Comparison of ENCODE assay signal across 18 mouse cellular contexts in the genomic region with DNA sequence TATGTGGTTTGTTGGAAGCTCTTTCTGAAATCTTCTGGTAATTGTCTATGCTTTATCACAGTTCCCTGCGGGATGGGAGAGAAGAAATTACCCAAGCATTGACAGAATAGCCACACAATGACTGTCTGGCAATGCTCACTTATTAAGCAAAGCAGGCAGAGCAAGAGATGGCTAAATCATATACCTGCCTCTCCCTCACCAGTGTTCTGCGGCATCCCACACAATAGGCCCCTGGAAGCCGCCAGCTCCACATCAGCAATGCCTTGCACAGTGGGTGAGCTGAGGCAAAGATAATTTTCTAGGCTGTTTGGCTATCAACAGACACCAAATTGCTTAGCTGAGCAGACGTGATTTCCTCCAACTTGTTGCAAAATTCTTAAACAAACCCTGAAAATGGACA.
DNase-seq lines count a peak whose midpoint lies in the region; ATAC-seq and TF ChIP-seq lines count a peak whose summit lies in the region.
"Had no signal": no experiment of that assay in that cellular context is flagged by ENCODE, and none has a peak within 500 bp of the region (broad histone marks: within the 10 kb centered on the region; RNA-seq: fewer than 3 reads in every experiment).

No protein-coding gene starts in this region.

- no peaks in the 10 kb centered on the region for H3K36me3 ChIP-seq in hindbrain, embryonic 12.5 days
- H3K36me3 ChIP-seq in hindbrain, embryonic 10.5 days = no peaks in the 10 kb centered on the region
- H3K36me3 ChIP-seq in embryonic facial prominence, embryonic 14.5 days (ENCODE audit: control insufficient read depth, insufficient read depth, low read length) = no peaks in the 10 kb centered on the region
- H3K36me3 ChIP-seq in midbrain, postnatal 0 days (ENCODE audit: insufficient read depth, low read length) = no peaks in the 10 kb centered on the region
- H3K36me3 ChIP-seq: liver, embryonic 12.5 days had no signal

- H3K9ac ChIP-seq in hindbrain, embryonic 12.5 days = no peak overlapping the region
- H3K9ac ChIP-seq in embryonic facial prominence, embryonic 14.5 days (ENCODE audit: low read depth, low read length) = no peak overlapping the region
- H3K9ac ChIP-seq in midbrain, postnatal 0 days (replicated peaks; ENCODE audit: low read length, poor library complexity, severe bottlenecking) = no peak overlapping the region
- H3K9ac ChIP-seq: liver, embryonic 12.5 days had no signal

- DNase-seq in hindbrain, embryonic 10.5 days (ENCODE audit: low spot score) = no peak
- peak; percentile 51 for DNase-seq in brain, adult 2 months (ENCODE audit: low read depth, low spot score)
- peak; percentile 13 for DNase-seq in embryonic facial prominence, embryonic 14.5 days (ENCODE audit: low spot score)
- no peak for DNase-seq in midbrain, postnatal 0 days (ENCODE audit: low spot score)
- DNase-seq in left cerebral cortex, postnatal 36 days (ENCODE audit: low spot score in 2 of 2) = no peak
- DNase-seq in heart, adult 8-10 months (ENCODE audit: low spot score) = no peak
- DNase-seq: adrenal gland, adult 2 months; cerebellum, adult 11 months; cerebellum, postnatal 25 days; kidney, adult 11 months; right cerebral cortex, postnatal 25 days; thymus, postnatal 14 days had no signal

- 28% methylated on average over 4 of the region's 4 CpGs for WGBS in hindbrain, embryonic 12.5 days
- 46% methylated on average over 4 of the region's 4 CpGs for WGBS in hindbrain, embryonic 10.5 days
- WGBS in embryonic facial prominence, embryonic 14.5 days = 43% methylated on average over 4 of the region's 4 CpGs
- 35% methylated on average over 4 of the region's 4 CpGs for WGBS in midbrain, postnatal 0 days

- H3K4me3 ChIP-seq in hindbrain, embryonic 12.5 days = no peak overlapping the region
- H3K4me3 ChIP-seq in hindbrain, embryonic 10.5 days = no peak overlapping the region
- H3K4me3 ChIP-seq in embryonic facial prominence, embryonic 14.5 days (ENCODE audit: low read depth, low read length) = no peak overlapping the region
- H3K4me3 ChIP-seq in midbrain, postnatal 0 days (ENCODE audit: low read depth, low read length) = no peak overlapping the region
- H3K4me3 ChIP-seq: left cerebral cortex, adult 2 months; liver, embryonic 12.5 days; megakaryocyte, embryonic 14.5 days had no signal

- peaks cover 46% of the 10 kb centered on the region for H3K4me1 ChIP-seq in hindbrain, embryonic 12.5 days
- peaks cover 35% of the 10 kb centered on the region for H3K4me1 ChIP-seq in hindbrain, embryonic 10.5 days (replicated peaks)
- peaks cover 27% of the 10 kb centered on the region for H3K4me1 ChIP-seq in embryonic facial prominence, embryonic 14.5 days (ENCODE audit: control insufficient read depth, insufficient read depth, low read length)
- peaks cover 43% of the 10 kb centered on the region for H3K4me1 ChIP-seq in midbrain, postnatal 0 days (ENCODE audit: insufficient read depth, low read length)
- H3K4me1 ChIP-seq: liver, embryonic 12.5 days; megakaryocyte, embryonic 14.5 days had no signal

- no peak for TF ChIP-seq CTCF in midbrain, postnatal 0 days (IDR thresholded peaks at IDR 0.05)

- intact Hi-C loops in left cerebral cortex, postnatal 36 days (cut with DNase I) = no loop called here

- no peaks in the 10 kb centered on the region for H3K9me3 ChIP-seq in hindbrain, embryonic 12.5 days (replicated peaks)
- no peaks in the 10 kb centered on the region for H3K9me3 ChIP-seq in hindbrain, embryonic 10.5 days
- no peaks in the 10 kb centered on the region for H3K9me3 ChIP-seq in embryonic facial prominence, embryonic 14.5 days (ENCODE audit: control insufficient read depth, low read length)
- no peaks in the 10 kb centered on the region for H3K9me3 ChIP-seq in midbrain, postnatal 0 days (ENCODE audit: low read length)
- H3K9me3 ChIP-seq: liver, embryonic 12.5 days; megakaryocyte, embryonic 14.5 days had no signal

- no peak for ATAC-seq in hindbrain, embryonic 12.5 days (ENCODE audit: low FRiP score)
- no peak for ATAC-seq in embryonic facial prominence, embryonic 14.5 days (ENCODE audit: low read depth)
- no peak for ATAC-seq in midbrain, postnatal 0 days (ENCODE audit: low FRiP score)
- ATAC-seq: liver, embryonic 12.5 days; lung, postnatal 0 days had no signal

- H3K27me3 ChIP-seq in hindbrain, embryonic 12.5 days = no peaks in the 10 kb centered on the region
- no peaks in the 10 kb centered on the region for H3K27me3 ChIP-seq in hindbrain, embryonic 10.5 days (ENCODE audit: insufficient read depth, poor library complexity, severe bottlenecking)
- H3K27me3 ChIP-seq in embryonic facial prominence, embryonic 14.5 days (replicated peaks; ENCODE audit: control insufficient read depth, insufficient read depth, low read length) = no peaks in the 10 kb centered on the region
- H3K27me3 ChIP-seq in midbrain, postnatal 0 days (ENCODE audit: insufficient read depth, low read length) = no peaks in the 10 kb centered on the region
- H3K27me3 ChIP-seq: liver, embryonic 12.5 days; megakaryocyte, embryonic 14.5 days had no signal

- H3K27ac ChIP-seq in hindbrain, embryonic 12.5 days = 0 out of 2 replicates have a peak overlapping the region, but pooled peaks have one; percentile 35
- H3K27ac ChIP-seq in hindbrain, embryonic 10.5 days = no peak overlapping the region
- 0 out of 2 replicates have a peak overlapping the region, but pooled peaks have one; percentile 5 for H3K27ac ChIP-seq in embryonic facial prominence, embryonic 14.5 days (replicated peaks; ENCODE audit: low read depth, low read length)
- H3K27ac ChIP-seq in midbrain, postnatal 0 days (ENCODE audit: low read depth, low read length) = peak overlapping the region; percentile 0; the same call in 1 of the 2 replicates
- H3K27ac ChIP-seq: kidney, postnatal 0 days; left cerebral cortex, adult 2 months; liver, embryonic 12.5 days had no signal

- no peak overlapping the region for H3K4me2 ChIP-seq in hindbrain, embryonic 12.5 days (replicated peaks)
- no peak overlapping the region for H3K4me2 ChIP-seq in embryonic facial prominence, embryonic 14.5 days (ENCODE audit: low read depth, low read length)
- no peak overlapping the region for H3K4me2 ChIP-seq in midbrain, postnatal 0 days (ENCODE audit: low read depth, low read length, poor library complexity, severe bottlenecking)
- H3K4me2 ChIP-seq: liver, embryonic 12.5 days had no signal

Comparison
In these comparisons a context has a peak if more than half of its experiments do, and no peak if none do; other contexts are left out.
1. DNase-seq: peak in brain, adult 2 months (single experiment) and embryonic facial prominence, embryonic 14.5 days (single experiment); none in hindbrain, embryonic 10.5 days (single experiment), midbrain, postnatal 0 days (single experiment), left cerebral cortex, postnatal 36 days (0 of 2) and heart, adult 8-10 months (single experiment).